Mouse (Mus musculus) NIH3T3 (cell line): Measurements from ENCODE around the gene Agbl2.

ENCODE experiments used
- DNase-seq: peaks from one replicate; pipeline ENCODE4 v3.0.0-alpha.2; 2012; ENCODE audit warnings: low read depth

Gene Agbl2

DNA sequence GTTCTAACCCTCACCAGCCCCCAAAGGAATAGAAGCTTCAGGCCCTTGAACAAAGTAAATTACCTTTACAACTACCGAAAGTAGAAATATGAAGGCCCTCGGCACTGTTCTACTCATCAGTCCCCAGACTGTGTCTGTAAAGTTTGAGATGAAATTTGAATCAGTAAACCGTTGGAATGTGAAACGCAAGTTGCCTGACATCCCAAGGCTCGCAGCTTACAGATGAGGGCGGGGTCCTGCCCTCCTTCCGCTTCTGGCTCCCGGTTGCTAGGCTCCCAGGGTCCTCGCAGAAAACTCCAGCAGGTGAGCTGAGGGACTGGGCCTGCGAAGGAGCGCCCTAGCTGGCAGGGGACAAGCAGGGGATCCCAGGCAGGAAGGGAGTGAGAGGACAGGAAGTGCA is at the start of gene Agbl2:
Agbl2 (plus strand) TSS at position 270 of the 400 bp plus-strand sequence.
- DNase-seq: no peak

DNA sequence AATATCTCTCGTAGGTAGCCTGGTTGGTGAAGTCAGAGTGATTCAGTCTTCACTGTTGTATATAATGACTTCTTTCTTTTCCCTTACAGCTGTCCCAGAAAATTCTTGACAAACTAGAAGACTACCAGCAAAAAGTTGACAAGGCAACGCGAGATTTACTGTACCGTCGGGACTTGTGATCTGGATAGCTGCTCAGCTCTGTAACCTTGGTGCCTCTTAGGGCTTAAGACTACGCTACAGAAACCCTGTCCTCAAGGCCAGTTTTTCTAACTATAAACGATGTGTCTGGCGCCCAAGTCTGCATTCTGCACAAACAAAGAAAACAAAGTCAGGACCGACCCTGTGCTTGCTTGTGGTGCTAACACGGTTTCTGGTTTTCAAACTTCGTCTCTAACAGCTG is 47.2 kb upstream of the Agbl2 start:
- no peak for DNase-seq

DNA sequence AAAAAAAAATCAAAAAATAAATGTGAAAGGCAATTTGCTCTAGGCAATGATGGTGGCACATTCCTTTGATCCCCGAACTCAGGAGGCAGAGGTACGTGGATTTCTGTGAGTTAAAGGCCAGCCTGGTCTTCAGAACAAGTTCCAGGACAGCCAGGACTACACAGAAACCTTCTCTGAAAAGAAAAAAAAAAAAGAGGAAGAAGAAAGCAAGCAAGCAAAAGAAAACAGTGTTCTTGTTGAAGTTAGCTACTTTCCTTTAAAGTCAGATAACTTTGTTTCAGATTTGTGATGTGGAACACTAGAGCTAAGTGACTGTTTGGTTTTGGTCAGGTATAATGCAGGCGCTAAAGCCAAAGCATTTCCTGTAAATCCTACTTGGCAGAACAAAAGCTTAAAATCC is 43.7 kb upstream of the Agbl2 start:
- DNase-seq: no peak

DNA sequence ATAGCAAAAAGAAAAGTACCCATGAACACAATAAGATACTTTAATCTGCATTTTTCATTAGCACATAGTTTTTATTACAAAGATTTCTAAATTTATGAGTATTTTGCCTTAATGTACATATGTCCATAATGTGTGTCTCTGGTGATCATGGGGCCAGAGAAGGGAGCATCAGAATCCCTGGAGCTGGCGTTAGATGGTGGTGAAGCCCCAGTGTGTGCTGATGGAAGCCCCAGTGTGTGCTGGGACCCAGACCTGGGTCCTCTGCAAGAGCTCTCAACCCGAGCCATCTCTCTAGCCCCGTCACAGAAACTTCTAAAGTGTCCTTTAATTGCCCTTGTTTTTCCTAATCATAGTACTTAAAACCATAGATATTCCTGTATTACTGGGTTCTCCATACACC is 43.2 kb upstream of the Agbl2 start:
- DNase-seq: no peak

DNA sequence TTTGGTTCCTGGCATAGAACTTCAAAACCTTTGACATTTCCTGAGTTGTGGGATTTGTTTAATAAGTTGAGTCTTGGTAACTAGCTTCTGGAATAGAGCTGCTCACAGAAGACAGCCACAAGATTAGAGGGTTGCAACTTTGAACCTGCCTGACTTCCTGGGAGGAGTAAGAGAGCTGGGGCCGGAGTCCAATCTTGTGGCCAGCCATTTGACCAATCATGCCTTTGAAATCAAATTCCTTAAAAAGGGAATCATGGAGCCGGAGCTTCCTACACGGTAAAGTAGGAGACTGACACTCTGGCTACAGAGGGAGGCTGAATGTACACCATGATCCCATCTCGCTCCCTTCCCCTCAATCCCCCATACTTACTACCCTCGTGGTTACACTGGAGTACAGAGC is 42.6 kb upstream of the Agbl2 start:
- DNase-seq: no peak

DNA sequence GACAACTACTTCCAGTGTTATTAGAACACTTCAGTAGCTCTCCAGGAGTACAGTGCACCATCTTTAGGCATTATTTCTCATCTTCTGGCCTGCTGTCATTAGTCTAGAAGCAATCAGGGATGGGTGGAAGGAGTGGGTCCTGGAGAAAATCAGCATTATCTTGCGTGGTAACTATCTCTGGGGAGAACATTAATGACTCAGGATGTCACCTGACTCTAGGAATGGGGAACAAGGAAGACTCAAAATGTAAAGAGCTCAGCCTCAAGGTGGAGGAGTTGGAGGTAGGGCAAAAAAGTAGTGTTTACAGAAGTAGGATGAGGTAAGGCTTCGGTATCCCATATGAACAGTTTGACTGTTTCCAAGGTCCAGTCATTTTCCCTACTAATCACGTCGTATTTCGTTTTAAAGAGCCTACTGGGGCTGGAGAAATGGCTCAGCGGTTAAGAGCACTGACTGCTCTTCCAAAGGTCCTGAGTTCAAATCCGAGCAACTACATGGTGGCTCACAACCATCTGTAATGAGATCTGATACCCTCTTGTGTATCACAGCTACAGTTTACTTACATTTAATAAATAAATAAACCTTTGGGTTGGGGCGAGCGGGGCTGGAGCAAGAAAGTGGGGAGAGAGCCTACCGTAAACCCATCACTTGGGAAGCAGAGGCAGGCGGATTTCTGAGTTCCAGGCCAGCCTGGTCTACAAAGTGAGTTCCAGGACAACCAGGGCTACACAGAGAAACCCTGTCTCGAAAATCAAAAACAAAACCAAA is 38.1 kb upstream of the Agbl2 start:
- DNase-seq: peak; percentile 56

DNA sequence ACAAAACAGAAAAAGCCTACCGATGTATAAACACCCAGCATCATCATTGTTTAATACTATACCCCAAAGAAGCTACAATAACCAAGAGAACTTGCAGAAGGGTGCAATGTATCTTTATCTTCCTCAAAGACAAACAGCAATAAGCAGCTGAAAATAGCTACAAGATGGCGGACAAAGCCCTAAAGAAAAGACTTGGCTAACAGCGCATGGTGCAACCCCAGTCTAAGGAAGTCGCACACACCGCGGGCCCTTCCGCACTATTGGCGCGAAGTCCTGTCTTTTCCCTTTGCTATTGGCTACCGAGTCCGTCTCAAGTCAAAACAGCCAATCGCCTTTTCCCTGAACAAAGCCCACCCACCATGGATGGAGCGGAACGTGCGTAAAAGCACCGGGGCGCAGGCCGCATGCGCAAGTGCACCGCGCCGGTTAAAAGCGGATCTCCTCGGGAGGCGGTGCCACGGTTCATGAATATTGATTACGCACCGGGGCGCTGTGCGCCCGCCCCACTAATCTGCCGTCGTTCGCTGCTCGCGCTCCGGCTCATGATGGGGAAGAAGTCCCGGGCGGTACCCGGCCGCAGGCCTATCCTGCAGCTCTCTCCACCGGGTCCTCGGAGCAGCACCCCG is 37.4 kb upstream of the Agbl2 start, which contains the start of gene Fnbp4:
Fnbp4 (plus strand) TSS at position 318 of the 626 bp plus-strand sequence.
- peak; percentile 99 for DNase-seq

DNA sequence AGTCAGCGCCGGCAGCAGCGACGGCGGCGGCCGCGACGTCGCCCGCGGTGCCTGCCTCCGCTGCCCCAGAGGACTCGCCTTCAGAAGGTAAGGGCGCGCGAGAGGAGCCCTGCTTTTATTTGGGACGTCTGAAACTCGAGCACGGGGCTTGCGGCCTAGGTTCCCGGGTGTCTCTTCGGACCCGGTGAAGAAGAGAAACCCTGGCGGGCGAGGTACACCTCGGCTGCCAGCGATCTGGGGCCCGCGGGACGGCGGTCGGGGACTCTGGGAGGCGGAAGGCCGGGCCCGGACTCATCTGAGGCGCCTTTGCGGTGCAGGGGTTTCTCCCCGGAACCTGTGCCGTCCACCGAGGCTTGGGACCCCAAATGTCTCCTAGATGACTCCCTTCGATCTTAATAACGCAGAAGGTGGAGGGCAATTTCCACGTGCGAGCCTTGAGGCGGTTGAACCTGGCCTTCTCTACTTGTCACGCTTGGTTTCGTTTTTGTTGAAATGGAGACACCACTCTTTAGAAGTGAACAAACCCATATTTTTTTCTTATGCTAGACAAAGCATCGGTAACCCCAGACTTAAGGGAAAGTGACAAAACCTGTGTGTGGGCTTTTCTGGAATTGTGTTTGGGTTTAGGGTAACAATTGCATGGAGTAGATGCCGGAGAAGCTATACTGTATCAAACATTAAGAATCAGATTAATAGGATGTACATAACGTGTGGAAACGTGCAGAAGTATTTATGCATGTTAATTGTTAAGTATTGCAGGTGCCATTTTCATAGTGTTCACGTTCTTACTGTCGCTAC is 36.6 kb upstream of the Agbl2 start:
- DNase-seq: peak; percentile 55

DNA sequence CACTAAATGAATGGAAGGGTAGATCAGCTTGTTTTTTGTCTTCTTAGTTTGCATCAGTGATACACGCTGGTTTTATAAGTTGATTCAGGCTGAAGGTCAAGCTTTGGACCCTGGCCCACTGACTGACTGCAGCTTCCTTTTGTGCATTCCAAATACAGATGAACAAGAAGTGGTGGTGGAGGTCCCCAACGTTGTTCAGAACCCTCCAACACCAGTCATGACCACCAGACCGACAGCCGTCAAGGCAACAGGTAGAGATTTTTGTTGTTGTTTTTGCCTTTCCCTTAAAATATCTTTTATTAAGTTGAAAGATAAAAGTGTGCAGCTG is 36.0 kb upstream of the Agbl2 start:
- peak; percentile 46 for DNase-seq

DNA sequence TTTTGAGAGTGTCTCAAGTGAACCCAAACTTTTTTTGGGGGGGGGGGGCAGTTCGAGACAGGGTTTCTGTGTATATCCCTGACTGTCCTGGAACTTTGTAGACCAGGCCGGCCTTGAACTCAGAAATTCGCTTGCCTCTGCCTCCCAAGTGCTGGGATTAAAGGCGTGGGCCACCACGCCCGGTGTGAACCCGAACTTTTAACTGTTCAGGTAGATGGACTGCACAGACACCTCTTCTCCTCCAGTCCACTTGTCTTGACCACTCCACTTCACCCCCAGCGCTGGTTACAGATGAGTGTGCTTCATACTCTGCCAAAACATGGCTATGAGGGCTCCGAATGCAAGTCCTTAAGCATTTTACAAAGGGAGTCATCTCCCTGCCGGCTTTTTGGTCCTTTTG is 35.4 kb upstream of the Agbl2 start:
- DNase-seq: no peak

DNA sequence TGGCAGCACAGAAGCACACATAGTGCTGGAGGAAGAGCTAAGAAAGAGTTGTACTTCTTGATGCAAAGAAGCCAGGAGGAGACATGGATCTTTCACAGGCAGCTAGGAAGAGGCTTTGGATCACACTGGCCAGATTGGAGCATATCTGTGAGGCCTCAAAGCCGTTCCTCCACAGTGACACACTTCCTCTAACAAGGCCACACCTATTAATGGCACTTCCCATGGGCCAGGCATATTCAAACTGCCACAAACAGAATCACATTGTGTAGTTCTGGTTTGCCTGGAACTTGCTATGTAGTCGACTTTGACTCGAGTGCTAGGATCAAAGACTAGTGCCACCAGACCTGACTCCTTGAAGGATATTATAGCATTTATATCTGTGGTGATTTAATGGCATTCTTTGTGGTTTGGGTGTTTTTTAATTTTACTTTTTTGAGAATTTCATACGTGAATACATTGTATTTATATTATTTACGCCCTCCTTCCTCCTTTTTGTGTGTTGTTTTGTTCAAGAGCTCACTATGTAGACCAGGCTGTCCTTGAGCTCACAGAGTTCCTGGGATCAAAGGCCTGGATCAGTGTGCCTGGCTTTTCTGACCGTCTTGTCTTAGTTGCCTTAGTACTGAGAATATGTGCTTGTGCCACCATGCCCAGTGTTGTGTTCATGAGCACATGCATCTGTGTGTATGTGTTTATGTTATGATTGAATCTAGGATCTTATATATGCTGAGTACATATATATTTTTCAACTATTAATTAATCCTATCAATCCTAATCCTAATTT is 32.7 kb upstream of the Agbl2 start:
- no peak for DNase-seq

DNA sequence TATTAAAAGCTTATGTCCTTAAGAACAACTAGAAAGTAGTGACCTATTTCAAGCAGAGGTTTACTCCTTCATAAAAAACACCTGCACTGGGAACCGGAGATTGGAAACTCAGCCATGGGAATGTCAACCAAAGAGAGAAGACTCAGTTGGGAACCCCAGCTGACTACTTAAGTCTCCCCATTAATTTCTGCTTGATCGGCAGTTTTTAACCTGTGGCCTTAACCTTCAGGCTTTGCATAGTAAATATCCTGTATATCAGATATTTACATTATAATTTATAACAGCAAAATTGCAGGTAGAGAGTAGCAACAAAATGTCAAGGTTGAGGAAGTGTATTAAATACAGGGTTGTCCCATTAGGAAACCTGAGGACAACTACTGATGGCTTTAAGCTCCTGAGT is 29.0 kb upstream of the Agbl2 start:
- no peak for DNase-seq

DNA sequence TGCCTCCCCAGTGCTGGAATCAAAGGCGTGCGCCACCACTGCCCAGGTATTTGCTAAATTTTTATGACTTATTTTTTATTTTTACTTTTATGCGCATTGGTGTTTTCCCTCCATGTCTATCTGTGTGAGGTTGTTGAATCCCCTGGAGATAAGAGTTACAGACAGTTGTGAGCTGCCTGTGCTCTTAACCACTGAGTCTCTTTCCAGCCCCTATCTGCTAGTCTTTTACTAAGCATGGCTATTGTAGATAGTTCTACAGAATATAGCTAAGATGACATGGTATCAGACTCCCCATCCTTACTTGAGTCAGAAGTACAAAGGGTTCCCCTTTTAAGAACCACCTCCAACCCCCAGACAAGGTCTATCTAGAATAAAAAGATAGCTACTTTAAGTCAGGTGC is 28.3 kb upstream of the Agbl2 start:
- DNase-seq: no peak

DNA sequence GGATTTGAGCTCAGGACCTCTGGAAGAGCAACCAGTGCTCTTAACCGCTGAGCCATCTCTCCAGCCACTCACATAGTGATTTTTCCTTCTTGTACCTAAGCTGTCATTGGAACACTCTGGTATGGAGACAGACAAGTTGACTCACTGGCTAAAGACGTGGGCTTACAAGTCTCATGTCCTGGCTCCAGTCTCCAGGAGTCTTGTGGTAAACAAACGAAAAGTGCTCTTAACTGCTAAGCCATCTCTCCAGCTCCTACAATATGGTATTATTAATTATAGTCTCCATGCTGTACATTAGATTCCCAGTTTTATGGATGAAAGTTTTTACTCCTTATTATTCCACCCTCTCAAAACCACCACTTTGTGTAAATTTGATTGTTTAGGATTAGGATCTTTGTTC is 17.4 kb upstream of the Agbl2 start:
- no peak for DNase-seq

DNA sequence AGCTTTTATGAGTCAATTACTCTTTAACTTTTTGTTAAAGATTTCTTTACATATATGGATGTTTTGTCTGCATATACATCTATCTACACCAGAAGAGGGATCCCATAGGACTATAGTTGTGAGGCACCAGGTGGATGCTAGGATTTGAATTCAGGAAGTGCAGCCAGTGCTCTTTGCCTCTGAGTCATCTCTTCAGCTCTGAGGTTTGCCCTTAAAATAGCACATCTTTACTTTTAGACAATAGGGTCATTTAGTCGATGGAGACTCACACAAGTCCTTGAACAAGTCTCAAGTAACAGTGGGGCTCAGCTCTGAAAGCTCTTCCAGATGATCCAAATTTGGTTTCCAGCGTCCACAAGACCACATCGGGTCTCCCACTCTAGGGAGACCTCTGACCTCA is 1.2 kb upstream of the Agbl2 start:
- DNase-seq: peak; percentile 25

DNA sequence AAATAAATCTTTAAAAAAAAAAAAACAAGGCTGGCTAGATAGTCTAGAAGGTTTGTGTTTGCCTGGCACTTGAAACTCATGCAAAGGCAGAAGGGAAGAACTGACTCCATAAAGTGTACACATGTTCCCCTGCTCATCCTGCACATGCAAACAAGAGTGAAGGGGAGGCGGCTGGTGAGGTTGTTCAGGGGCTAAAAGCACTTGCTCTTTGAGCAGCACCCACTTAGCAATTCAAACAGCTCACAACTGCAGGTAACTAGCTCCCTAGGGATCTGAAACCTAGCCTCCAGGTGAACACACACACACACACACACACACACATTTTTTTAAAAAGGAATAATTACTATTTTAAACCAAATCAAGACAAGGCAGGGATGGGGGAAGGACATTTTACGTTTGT is 589 bp upstream of the Agbl2 start:
- DNase-seq: no peak

DNA sequence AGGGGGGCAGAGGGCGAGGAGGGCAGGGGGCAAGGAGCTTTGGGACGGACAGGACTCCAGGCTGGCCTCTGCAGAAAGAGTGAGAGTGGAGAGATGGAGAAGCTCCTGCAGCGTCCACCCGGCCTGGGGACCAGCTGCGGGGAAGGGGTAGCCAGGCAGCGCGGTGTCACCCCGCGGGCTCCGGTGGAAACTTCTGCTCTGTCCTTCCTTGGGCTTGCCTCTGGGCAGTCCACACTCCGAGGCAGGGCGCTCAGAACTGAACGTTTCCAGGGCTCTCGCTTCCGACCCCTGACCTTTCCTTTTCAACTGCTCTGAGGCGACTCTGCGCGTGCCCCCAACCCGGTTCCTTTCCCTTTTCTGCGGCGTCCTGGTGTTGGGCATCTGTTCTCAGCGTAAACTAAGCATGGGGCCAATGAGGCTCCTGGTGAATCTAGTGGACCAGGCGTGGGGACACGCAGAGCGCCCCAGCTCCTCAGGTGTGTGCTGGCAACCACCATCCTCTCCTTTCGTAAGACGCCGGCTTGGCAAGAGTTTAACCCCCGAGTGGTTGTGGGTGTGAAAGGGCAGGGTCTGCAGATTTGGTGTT is 467 bp downstream of the Agbl2 start:
- DNase-seq: no peak

DNA sequence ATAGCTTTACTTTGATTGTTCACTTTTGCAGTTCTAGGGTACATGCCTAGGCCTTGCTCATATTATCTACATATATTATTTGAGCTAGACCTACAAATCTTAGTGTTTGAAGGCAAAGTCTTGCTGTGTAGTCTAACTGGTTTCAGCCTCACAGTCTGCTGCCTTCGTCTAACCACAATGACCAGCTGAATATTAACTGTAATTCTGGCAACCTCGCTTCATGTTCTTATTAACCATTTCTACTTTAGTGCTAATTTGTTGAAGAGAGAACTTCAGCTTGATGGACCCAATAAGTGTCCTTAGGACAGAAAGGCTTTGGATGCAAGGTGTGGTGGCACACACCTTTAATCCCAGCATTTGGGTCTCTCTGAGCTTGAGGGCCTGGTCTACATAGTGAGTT is 5.6 kb downstream of the Agbl2 start:
- DNase-seq: no peak

DNA sequence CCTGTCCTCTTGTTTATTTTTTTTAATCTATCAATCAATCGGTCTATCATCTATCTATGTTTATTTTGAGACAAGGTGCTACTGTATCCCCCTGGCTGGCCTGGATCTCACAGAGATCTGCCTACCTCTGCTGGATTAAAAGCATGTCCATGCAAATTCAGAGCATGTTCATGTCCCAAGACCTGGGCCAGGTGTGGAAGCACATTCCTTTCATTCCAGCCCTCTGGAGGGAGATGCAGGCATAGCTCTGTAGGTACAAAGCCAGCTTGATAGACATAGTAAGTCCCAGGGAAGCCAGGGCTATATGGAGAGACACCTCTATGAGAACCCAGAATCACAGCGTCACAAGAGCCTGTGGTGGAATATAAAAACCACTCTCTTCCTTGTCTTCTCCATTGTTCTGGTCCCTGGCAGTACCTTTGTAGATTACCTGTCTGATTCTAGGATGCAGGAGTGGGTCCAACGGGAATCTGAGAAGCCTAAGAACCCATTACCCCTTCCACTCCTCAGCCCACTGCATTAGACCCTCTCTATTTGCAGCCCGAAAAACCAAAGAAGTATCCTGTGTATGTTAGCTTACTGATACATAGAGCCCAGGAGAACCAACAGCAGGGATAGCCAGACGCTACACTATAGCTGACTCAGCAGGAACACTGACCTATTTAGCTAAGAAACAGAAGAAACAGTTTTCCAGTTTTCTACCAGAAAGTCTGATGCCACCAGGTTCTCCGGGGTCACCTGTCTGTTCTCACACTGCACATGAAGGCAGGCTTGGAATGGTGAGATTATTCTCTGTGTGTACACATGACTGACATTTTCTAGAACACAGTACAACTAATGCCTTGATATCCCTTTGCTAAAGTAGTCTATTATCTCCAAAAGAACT is 26.0 kb downstream of the Agbl2 start:
- no peak for DNase-seq

DNA sequence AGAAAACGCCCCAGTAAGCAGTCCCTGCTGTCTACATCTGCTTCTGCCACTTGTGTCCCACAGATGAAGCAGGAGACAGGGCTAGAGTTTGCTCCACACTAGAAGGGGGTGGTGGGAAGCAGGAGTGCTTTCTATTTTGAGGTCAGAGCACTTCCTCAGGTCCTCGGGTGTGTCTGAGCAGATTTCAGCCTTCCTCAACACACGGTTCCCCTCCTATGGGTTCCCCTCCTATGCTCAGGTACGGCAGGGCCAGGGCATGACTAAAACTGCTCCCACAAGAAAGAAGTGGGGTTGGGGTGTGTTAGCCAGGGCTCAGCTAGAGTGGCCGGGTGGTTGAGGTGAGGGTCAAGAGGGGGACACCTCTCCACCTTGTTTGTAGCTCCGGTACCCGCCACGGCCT is 28.2 kb downstream of the Agbl2 start:
- DNase-seq: no peak

DNA sequence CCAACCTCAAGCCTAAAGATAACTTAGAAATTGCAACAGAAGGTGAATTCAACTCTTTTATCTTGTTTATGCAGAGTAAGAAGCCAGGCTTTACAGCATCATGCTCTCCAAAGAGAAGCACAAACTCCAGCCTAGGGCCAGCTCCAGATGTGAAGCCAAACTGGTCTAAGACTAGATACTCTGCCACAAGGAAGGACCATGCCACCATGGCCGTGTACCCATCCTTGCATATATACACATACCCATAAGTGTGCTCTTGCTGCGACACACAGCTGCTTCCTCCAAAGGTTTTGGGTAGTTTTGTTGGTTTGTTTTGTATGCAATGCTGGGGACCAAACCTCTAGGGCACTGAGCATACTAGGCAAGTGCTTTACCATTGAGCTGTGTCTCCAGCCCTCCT is 32.7 kb downstream of the Agbl2 start:
- DNase-seq: no peak
